Mouse (Mus musculus): ENCODE measurements around the gene Vax2.

DNA sequence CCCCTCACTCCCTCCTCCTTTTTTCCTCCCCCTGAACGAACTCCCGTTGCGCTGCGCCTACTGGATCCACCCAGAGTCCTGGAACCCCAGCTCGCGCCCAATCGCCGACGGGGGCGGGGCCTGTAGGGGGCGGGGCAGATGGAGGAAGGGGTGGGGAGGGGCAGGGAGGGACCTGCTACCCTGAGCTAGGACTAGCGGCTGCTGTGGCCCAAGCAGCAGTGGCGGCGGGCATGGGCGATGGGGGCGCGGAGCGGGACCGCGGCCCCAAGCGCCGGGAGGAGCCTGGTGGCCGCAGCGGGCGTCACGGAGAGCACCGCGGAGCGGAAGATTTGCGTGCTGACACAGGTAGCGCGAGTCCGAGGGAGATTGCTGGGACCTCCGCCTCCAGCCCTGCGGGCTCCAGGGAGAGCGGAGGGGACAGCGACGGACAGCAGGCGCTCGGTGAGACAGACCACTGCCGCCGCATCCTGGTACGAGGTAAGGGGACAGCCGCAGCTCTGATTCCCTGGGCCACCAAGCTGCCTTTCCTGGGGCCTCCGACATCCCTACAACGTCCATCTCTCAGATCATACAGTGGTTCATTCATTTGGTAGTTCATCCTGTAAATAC lies at the start of gene Vax2:
- TF ChIP-seq POLR2A (IDR thresholded peaks at IDR 0.05; ENCODE audit: borderline replicate concordance, control insufficient read depth, low read depth, low read length) (no peak), CTCF (IDR thresholded peaks at IDR 0.05; ENCODE audit: control insufficient read depth, insufficient read depth, low read length) (no peak)
